Mouse (Mus musculus) C2C12 (cell line): Measurements from ENCODE around the gene Hs6st1. TPM values are rescaled to one million over a fixed set of nuclear protein-coding genes. Genes with fewer than 3 reads are reported as not detected.

Source experiments
- H3K27me3 ChIP-seq: one replicate; pipeline ENCODE4 v1.6.1; 2011; ENCODE audit not compliant: control insufficient read depth, insufficient read depth, insufficient read length
- H3K36me3 ChIP-seq: one replicate; pipeline ENCODE4 v1.6.1; 2011; ENCODE audit not compliant: control insufficient read depth, insufficient read depth
- H3K4me3 ChIP-seq: one replicate; pipeline ENCODE4 v1.5.1; 2011; ENCODE audit warnings: mild to moderate bottlenecking, control low read depth; ENCODE audit not compliant: poor library complexity, insufficient read depth, severe bottlenecking
- H3K79me2 ChIP-seq: one replicate; pipeline ENCODE4 v1.6.1; 2011; ENCODE audit not compliant: control insufficient read depth, insufficient read depth
- H3K79me3 ChIP-seq: one replicate; pipeline ENCODE4 v1.6.1; 2011; ENCODE audit warnings: low read depth, control low read depth
- H3ac ChIP-seq: one replicate; pipeline ENCODE3; 2011; ENCODE audit warnings: low read depth; ENCODE audit not compliant: control insufficient read depth, insufficient read length
- CEBPB ChIP-seq: IDR thresholded peaks from one replicate; pipeline ENCODE4 v1.6.1; 2011; ENCODE audit warnings: low read depth, mild to moderate bottlenecking, control low read depth, moderate library complexity
- CTCF ChIP-seq: IDR thresholded peaks from one replicate; pipeline ENCODE4 v1.5.1; 2011; ENCODE audit not compliant: control insufficient read depth, insufficient read depth, insufficient read length
- FOSL1 ChIP-seq: IDR thresholded peaks from one replicate; pipeline ENCODE4 v1.8.0; 2011; ENCODE audit warnings: mild to moderate bottlenecking, low read length; ENCODE audit not compliant: poor library complexity, insufficient read depth, severe bottlenecking
- MAX ChIP-seq: IDR thresholded peaks from one replicate; pipeline ENCODE4 v1.6.1; 2011; ENCODE audit warnings: mild to moderate bottlenecking, control low read depth
- MYOD1 ChIP-seq: IDR thresholded peaks from one replicate; pipeline ENCODE4 v1.6.1; 2011; ENCODE audit warnings: low read depth; ENCODE audit not compliant: control insufficient read depth, insufficient read length
- MYOG ChIP-seq: IDR thresholded peaks from one replicate; pipeline ENCODE4 v1.6.1; 2011; ENCODE audit not compliant: control insufficient read depth, insufficient read length; ENCODE audit errors: extremely low read depth
- USF1 ChIP-seq: IDR thresholded peaks from one replicate; pipeline ENCODE4 v1.6.1; 2011; ENCODE audit warnings: low read depth, mild to moderate bottlenecking, control low read depth, moderate library complexity
- polyA plus RNA-seq: library from polyadenylated mRNA; unstranded; fragments of >200 nt; fragmentation: generic; extraction: Trizol; gene quantifications from one replicate; pipeline ENCODE4 v1.2.1, GENCODE M21; 2012; ENCODE audit warnings: missing spikeins

Gene Hs6st1
- polyA plus RNA-seq, 1 experiment, result 45.0 TPM

- Histone ChIP-seq H3K36me3 (peaks cover 32% of the 10 kb centered on the region), H3ac (no peak overlapping the region), H3K79me3 (peaks cover 39% of the 10 kb centered on the region), H3K27me3 (no peaks in the 10 kb centered on the region), H3K79me2 (peaks cover 92% of the 10 kb centered on the region), H3K4me3 (no peak overlapping the region)
- TF ChIP-seq MAX (no peak), CEBPB (no peak), USF1 (no peak), CTCF (no peak), FOSL1 (no peak), MYOG (no peak), MYOD1 (no peak)
Measured at GRCm38 (mm10) chr1:36077084-36077483, 8.9 kb downstream of the Hs6st1 start.

GRCm38 (mm10) chr1:36078250-36078649 is 10.1 kb downstream of the Hs6st1 start:
- H3K27me3 ChIP-seq, result no peaks in the 10 kb centered on the region
- H3K36me3 ChIP-seq, result peaks cover 37% of the 10 kb centered on the region
- H3K79me2 ChIP-seq, result peaks cover 80% of the 10 kb centered on the region
- no peak overlapping the region for H3K4me3 ChIP-seq
- peaks cover 37% of the 10 kb centered on the region for H3K79me3 ChIP-seq
- no peak overlapping the region for H3ac ChIP-seq
- TF ChIP-seq MAX, result no peak
- TF ChIP-seq CTCF, result no peak
- TF ChIP-seq MYOD1, result no peak
- TF ChIP-seq USF1, result no peak
- TF ChIP-seq FOSL1, result no peak
- no peak for TF ChIP-seq MYOG
- TF ChIP-seq CEBPB, result no peak

GRCm38 (mm10) chr1:36079679-36080078 is 11.5 kb downstream of the Hs6st1 start:
- H3K4me3 ChIP-seq, result no peak overlapping the region
- TF ChIP-seq CEBPB (no peak), MYOG (no peak)
- H3K79me3 ChIP-seq, result peaks cover 29% of the 10 kb centered on the region
- no peaks in the 10 kb centered on the region for H3K27me3 ChIP-seq
- H3K36me3 ChIP-seq, result peaks cover 31% of the 10 kb centered on the region
- H3ac ChIP-seq, result no peak overlapping the region
- peaks cover 66% of the 10 kb centered on the region for H3K79me2 ChIP-seq

- Histone ChIP-seq H3K79me2 (peaks cover 59% of the 10 kb centered on the region), H3K4me3 (no peak overlapping the region), H3ac (no peak overlapping the region), H3K27me3 (no peaks in the 10 kb centered on the region), H3K36me3 (peaks cover 21% of the 10 kb centered on the region), H3K79me3 (peaks cover 22% of the 10 kb centered on the region)
- no peak for TF ChIP-seq MAX
- no peak for TF ChIP-seq CEBPB
- TF ChIP-seq USF1, result no peak
- no peak for TF ChIP-seq FOSL1
- TF ChIP-seq MYOD1, result no peak
- no peak for TF ChIP-seq MYOG
Measured at GRCm38 (mm10) chr1:36080974-36081373, 12.8 kb downstream of the Hs6st1 start.

- Histone ChIP-seq H3K79me3 (peaks cover 15% of the 10 kb centered on the region), H3K4me3 (no peak overlapping the region), H3K27me3 (no peaks in the 10 kb centered on the region), H3ac (no peak overlapping the region), H3K36me3 (peaks cover 26% of the 10 kb centered on the region), H3K79me2 (peaks cover 50% of the 10 kb centered on the region)
- TF ChIP-seq CTCF, result no peak
- no peak for TF ChIP-seq CEBPB
- no peak for TF ChIP-seq USF1
- TF ChIP-seq MYOG, result no peak
- no peak for TF ChIP-seq MYOD1
- no peak for TF ChIP-seq MAX
- TF ChIP-seq FOSL1, result no peak
Measured at GRCm38 (mm10) chr1:36082184-36082583, 14.0 kb downstream of the Hs6st1 start.

- peaks cover 49% of the 10 kb centered on the region for H3K79me2 ChIP-seq
- peaks cover 26% of the 10 kb centered on the region for H3K36me3 ChIP-seq
- no peak overlapping the region for H3K4me3 ChIP-seq
- H3K27me3 ChIP-seq, result no peaks in the 10 kb centered on the region
- no peak overlapping the region for H3ac ChIP-seq
- TF ChIP-seq CEBPB, result no peak
- TF ChIP-seq USF1, result no peak
- no peak for TF ChIP-seq FOSL1
- TF ChIP-seq CTCF, result no peak
- TF ChIP-seq MAX, result no peak
- no peak for TF ChIP-seq MYOD1
- no peak for TF ChIP-seq MYOG
- H3K79me3 ChIP-seq, result peaks cover 12% of the 10 kb centered on the region
Measured at GRCm38 (mm10) chr1:36083554-36083953, 15.4 kb downstream of the Hs6st1 start.
